Mouse (Mus musculus): ENCODE measurements around the gene 2210016L21Rik.

- no peak for TF ChIP-seq POLR2A (IDR thresholded peaks at IDR 0.05; ENCODE audit: low read depth, low read length)
- no peak for TF ChIP-seq CTCF (conservative IDR thresholded peaks at IDR 0.05; ENCODE audit: insufficient read depth, insufficient read length, low read depth, low read length)
These were observed 19.6 kb upstream of the 2210016L21Rik start for GRCm38 (mm10) chr5:114922366-114922731.

Measured in kidney, adult 2 months (tissue).